Mouse (Mus musculus) cortical plate, adult 2 months (tissue): ENCODE measurements around the gene Fam120b.

Experiments
- CTCF ChIP-seq: fragments of 200-500 bp; IDR thresholded peaks from 2 replicates; pipeline ENCODE4 v1.5.1; 2011; ENCODE audit warnings: mild to moderate bottlenecking, control low read depth, low read length; ENCODE audit not compliant: insufficient read depth; ENCODE audit errors: extremely low read depth
- POLR2A ChIP-seq: fragments of 200-500 bp; IDR thresholded peaks from 2 replicates; pipeline ENCODE4 v1.6.1; 2011; ENCODE audit warnings: mild to moderate bottlenecking, low read length, control low read depth; ENCODE audit not compliant: insufficient read depth; ENCODE audit errors: extremely low read depth

- TF ChIP-seq CTCF: no peak
- TF ChIP-seq POLR2A: no peak
Measured at GRCm38 (mm10) chr17:15371967-15372835, 23.8 kb upstream of the Fam120b start.
